Mouse (Mus musculus): ENCODE results near the gene Hamp. TPM values are rescaled to one million over a fixed set of nuclear protein-coding genes. Genes with fewer than 3 reads are reported as not detected.
"Not testable (repeated sequence)": the region's sequence is repeated elsewhere in the genome, so short reads cannot be mapped to it uniquely, and the experiment has no call there.

Gene Hamp
- polyA plus RNA-seq, 1 experiment from 2014 or later = not detected

DNA sequence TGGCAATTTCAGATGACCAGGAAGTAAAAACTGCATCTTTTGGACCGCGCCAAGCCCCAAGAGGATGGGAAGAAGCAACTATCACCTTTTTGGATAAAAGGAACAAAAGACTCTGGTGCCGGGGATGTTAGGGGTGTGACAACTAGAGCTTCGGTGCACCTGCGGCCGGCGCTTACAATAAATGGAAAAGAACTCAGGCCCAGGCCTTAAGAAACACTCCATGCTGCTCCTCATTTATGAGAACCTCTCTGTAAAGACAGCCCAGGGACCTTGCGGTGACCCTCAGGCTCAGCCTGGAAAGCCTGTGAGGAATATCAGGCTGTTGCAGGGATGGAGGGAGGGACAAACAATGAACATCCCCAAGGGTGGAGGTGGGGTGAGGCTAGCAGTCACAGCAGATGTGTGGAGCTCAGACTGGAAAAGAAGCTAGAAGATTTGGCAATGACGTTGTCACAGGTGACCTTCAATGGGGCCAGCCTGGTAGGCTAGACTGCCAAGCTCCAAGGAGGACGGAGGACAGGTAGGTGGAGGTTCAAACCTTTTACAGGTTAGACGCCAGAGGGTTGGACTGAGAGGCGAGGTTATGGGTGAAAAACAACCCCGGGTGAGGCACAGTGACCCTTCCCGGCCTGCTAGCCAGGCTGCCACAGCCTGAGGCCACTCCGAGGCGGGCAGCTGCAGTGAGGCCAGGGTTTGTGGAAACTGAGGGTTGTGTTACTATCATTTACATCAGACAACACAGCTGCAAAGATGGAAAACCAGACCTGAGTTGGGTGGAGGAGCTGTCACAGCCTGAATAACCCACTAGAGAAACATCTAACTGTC, 8.8 kb upstream of the Hamp start:
- H3K27ac ChIP-seq (ENCODE audit: low read depth, low read length) = no peak overlapping the region
- H3K4me3 ChIP-seq (ENCODE audit: low read depth, low read length) = no peak overlapping the region
- H3K4me1 ChIP-seq (ENCODE audit: control insufficient read depth, insufficient read depth, low read length) = peaks cover 4% of the 10 kb centered on the region; the same call in 1 of the 2 replicates
- ATAC-seq (ENCODE audit: insufficient read depth, low FRiP score, low TSS enrichment) (no peak), DNase-seq (ENCODE audit: low spot score) (no peak)
- H3K4me2 ChIP-seq (ENCODE audit: low read depth) = no peak overlapping the region
- no peaks in the 10 kb centered on the region for H3K9me3 ChIP-seq (ENCODE audit: control insufficient read depth, low read length)
- no peaks in the 10 kb centered on the region for H3K27me3 ChIP-seq (ENCODE audit: control insufficient read depth, insufficient read depth, low read length)
- WGBS = 95% methylated on average over 16 of the region's 16 CpGs
- H3K9ac ChIP-seq (ENCODE audit: low read length) = no peak overlapping the region
- H3K36me3 ChIP-seq (ENCODE audit: control insufficient read depth, insufficient read depth, low read length) = peaks cover 15% of the 10 kb centered on the region

DNA sequence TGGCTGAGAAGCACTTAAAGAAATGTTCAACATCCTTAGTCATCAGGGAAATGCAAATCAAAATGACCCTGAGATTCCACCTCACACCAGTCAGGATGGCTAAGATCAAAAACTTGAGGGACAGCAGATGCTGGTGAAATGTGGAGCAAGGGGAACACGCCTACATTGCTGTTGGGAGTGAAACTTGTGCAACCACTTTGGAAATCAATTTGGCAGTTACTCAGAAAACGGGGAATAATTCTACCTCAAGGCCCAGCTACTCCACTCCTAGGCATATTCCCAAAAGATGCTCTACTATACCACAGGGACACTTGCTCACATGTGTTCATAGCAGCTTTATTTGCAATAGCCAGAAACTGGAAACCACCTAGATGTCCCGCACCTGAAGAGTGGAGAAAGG, 6.1 kb upstream of the Hamp start:
- H3K9ac ChIP-seq (ENCODE audit: low read length); DNase-seq (ENCODE audit: low spot score); ATAC-seq (ENCODE audit: insufficient read depth, low FRiP score, low TSS enrichment); H3K27ac ChIP-seq (ENCODE audit: low read depth, low read length); H3K4me3 ChIP-seq (ENCODE audit: low read depth, low read length); H3K9me3 ChIP-seq (ENCODE audit: control insufficient read depth, low read length); H3K27me3 ChIP-seq (ENCODE audit: control insufficient read depth, insufficient read depth, low read length); H3K4me2 ChIP-seq (ENCODE audit: low read depth); H3K4me1 ChIP-seq (ENCODE audit: control insufficient read depth, insufficient read depth, low read length): not testable (repeated sequence)
- WGBS = 91% methylated on average over 3 of the region's 3 CpGs
- peaks cover 15% of the 10 kb centered on the region for H3K36me3 ChIP-seq (ENCODE audit: control insufficient read depth, insufficient read depth, low read length)

DNA sequence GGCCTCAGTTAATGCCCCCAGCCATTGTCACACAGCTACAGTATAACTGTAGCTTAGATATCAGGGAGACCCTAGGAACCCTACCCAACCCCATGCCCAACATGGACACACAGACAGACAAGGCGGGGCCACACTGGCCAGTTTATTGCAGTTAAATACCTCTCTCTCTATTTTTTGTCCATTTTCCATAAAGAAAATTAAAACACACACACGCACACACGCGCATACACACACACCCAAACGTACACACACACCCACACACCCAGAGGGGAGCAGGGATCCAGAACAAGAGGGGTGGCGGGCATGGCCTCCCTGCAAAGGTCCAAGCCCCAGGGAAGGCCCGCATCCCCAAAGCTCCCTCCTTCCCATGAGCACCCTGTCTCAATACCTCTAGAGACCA, 2.0 kb upstream of the Hamp start:
- Histone ChIP-seq H3K4me2 (ENCODE audit: low read depth) (no peak overlapping the region), H3K27me3 (ENCODE audit: control insufficient read depth, insufficient read depth, low read length) (no peaks in the 10 kb centered on the region), H3K27ac (ENCODE audit: low read depth, low read length) (no peak overlapping the region), H3K9ac (ENCODE audit: low read length) (no peak overlapping the region), H3K4me1 (ENCODE audit: control insufficient read depth, insufficient read depth, low read length) (no peaks in the 10 kb centered on the region), H3K36me3 (ENCODE audit: control insufficient read depth, insufficient read depth, low read length) (peaks cover 3% of the 10 kb centered on the region; the same call in 1 of the 2 replicates), H3K9me3 (ENCODE audit: control insufficient read depth, low read length) (no peaks in the 10 kb centered on the region), H3K4me3 (ENCODE audit: low read depth, low read length) (no peak overlapping the region)
- WGBS = 90% methylated on average over 7 of the region's 7 CpGs
- no peak for DNase-seq (ENCODE audit: low spot score)
- ATAC-seq (ENCODE audit: insufficient read depth, low FRiP score, low TSS enrichment) = no peak

DNA sequence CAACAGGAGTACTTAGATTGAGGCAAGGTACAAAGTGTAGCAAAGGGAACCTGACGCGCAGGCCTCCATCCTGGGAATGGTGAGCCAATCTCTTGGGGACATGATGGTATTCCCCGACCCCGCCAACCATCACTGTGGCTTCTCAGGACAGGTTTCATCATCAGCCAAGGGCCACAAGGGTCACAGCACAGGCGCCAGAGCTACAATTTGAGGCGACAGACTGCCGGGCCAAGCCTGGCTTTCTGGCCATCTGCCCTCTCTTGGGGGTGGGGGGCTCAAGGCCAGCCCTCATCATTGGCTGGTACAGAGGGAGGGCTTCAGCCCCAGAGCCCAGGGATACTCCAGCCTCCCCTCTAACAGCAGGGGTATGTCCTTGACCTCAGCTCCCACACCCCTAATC, 1.6 kb upstream of the Hamp start:
- not testable (repeated sequence) for H3K27ac ChIP-seq (ENCODE audit: low read depth, low read length); H3K4me3 ChIP-seq (ENCODE audit: low read depth, low read length); H3K9me3 ChIP-seq (ENCODE audit: control insufficient read depth, low read length); H3K27me3 ChIP-seq (ENCODE audit: control insufficient read depth, insufficient read depth, low read length); H3K4me1 ChIP-seq (ENCODE audit: control insufficient read depth, insufficient read depth, low read length); ATAC-seq (ENCODE audit: insufficient read depth, low FRiP score, low TSS enrichment); H3K36me3 ChIP-seq (ENCODE audit: control insufficient read depth, insufficient read depth, low read length); DNase-seq (ENCODE audit: low spot score); H3K9ac ChIP-seq (ENCODE audit: low read length); H3K4me2 ChIP-seq (ENCODE audit: low read depth)
- WGBS = 94% methylated on average over 7 of the region's 7 CpGs

DNA sequence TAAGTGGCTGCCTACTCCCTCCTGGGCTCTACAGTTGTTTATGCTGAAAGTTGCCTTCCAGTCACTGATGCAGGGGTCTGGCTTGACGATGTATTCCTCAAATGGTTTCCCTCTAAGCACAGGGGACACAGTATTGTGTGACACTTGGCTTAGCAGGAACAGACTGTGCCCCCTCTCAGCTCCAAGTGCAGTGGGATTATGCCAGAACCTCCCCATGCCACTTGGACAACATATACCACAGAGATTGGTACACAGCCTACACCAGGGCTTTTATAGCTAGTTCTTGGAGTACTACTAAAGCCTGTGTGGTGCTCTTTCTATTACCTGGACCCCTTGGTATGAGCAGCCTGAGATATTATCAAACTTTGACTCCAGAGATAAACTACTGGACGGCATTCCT, 874 bp upstream of the Hamp start:
- H3K9ac ChIP-seq (ENCODE audit: low read length); H3K27ac ChIP-seq (ENCODE audit: low read depth, low read length); H3K4me3 ChIP-seq (ENCODE audit: low read depth, low read length); H3K9me3 ChIP-seq (ENCODE audit: control insufficient read depth, low read length); H3K4me1 ChIP-seq (ENCODE audit: control insufficient read depth, insufficient read depth, low read length); H3K4me2 ChIP-seq (ENCODE audit: low read depth); H3K36me3 ChIP-seq (ENCODE audit: control insufficient read depth, insufficient read depth, low read length); H3K27me3 ChIP-seq (ENCODE audit: control insufficient read depth, insufficient read depth, low read length); DNase-seq (ENCODE audit: low spot score); ATAC-seq (ENCODE audit: insufficient read depth, low FRiP score, low TSS enrichment): not testable (repeated sequence)
- 80% methylated on average over 2 of the region's 2 CpGs for WGBS

DNA sequence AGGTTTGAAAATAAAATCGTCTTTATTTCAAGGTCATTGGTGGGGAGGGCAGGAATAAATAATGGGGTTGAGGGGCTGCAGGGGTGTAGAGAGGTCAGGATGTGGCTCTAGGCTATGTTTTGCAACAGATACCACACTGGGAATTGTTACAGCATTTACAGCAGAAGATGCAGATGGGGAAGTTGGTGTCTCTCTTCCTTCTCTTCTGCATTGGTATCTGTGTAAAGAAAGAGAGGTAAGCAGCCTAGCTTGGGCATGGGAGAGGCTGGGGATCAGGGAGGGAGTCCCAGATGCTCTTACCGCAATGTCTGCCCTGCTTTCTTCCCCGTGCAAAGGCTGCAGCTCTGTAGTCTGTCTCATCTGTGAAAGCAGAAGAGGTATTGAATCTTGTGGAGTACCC, 1.5 kb downstream of the Hamp start:
- H3K36me3 ChIP-seq (ENCODE audit: control insufficient read depth, insufficient read depth, low read length); H3K27me3 ChIP-seq (ENCODE audit: control insufficient read depth, insufficient read depth, low read length); H3K27ac ChIP-seq (ENCODE audit: low read depth, low read length); H3K4me1 ChIP-seq (ENCODE audit: control insufficient read depth, insufficient read depth, low read length); H3K4me3 ChIP-seq (ENCODE audit: low read depth, low read length); H3K4me2 ChIP-seq (ENCODE audit: low read depth); H3K9ac ChIP-seq (ENCODE audit: low read length); H3K9me3 ChIP-seq (ENCODE audit: control insufficient read depth, low read length); ATAC-seq (ENCODE audit: insufficient read depth, low FRiP score, low TSS enrichment); DNase-seq (ENCODE audit: low spot score): not testable (repeated sequence)
- 59% methylated on average over 3 of the region's 3 CpGs for WGBS

DNA sequence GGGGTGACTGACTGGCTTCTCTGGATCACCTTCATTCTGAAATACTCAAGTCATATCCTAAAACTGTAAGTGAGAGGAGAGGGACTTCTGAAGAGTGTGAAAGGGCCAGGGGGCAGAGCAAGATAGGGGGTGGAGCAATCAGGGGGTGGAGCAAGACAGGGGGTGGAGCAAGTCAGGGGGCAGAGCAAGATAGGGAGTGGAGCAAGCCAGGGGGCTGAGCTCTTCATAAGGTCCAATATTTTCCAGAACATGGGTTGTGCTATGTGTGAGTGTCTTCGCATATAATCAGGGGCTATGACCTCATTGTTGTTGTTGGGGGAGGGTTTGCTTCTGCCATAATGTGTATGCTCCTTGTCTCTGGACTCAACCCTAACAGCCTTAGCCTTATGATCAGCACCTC, 3.8 kb downstream of the Hamp start:
- ATAC-seq (ENCODE audit: insufficient read depth, low FRiP score, low TSS enrichment); H3K9ac ChIP-seq (ENCODE audit: low read length); H3K4me3 ChIP-seq (ENCODE audit: low read depth, low read length); H3K4me2 ChIP-seq (ENCODE audit: low read depth); H3K27ac ChIP-seq (ENCODE audit: low read depth, low read length); H3K4me1 ChIP-seq (ENCODE audit: control insufficient read depth, insufficient read depth, low read length); DNase-seq (ENCODE audit: low spot score); H3K9me3 ChIP-seq (ENCODE audit: control insufficient read depth, low read length); H3K27me3 ChIP-seq (ENCODE audit: control insufficient read depth, insufficient read depth, low read length); H3K36me3 ChIP-seq (ENCODE audit: control insufficient read depth, insufficient read depth, low read length): not testable (repeated sequence)
- WGBS = 64% methylated on average over 1 of the region's 1 CpGs

DNA sequence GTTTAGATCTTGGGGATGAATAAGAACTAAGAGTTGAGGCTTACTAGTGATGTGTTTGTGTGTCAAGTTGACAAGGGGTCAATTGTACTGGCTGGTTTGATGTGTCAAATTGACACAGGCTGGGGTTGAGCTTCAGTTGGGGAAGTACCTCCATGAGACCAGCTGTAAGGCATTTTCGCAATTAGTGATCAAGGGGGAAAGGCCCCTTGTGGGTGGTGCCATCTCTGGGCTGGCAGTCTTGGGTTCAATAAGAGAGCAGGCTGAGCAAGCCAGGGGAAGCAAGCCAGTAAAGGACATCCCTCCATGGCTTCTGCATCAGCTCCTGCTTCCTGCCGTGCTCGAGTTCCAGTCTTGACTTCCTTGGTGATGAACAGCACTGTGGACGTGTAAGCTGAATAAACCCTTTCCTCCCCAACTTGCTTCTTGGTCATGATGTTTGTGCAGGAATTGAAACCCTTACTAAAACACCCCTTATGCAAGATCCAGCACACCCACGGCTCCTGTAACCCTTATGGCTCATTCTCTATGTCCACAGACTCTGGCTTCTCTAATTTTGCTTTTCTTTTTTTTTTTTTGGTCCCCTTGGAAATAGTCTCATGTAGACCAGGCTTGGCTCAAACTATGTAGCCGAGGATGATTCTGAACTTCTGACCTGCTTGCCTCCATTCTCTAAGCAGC, 8.3 kb downstream of the Hamp start:
- H3K4me1 ChIP-seq (ENCODE audit: control insufficient read depth, insufficient read depth, low read length); H3K4me2 ChIP-seq (ENCODE audit: low read depth); H3K9me3 ChIP-seq (ENCODE audit: control insufficient read depth, low read length); H3K36me3 ChIP-seq (ENCODE audit: control insufficient read depth, insufficient read depth, low read length); H3K9ac ChIP-seq (ENCODE audit: low read length); H3K27ac ChIP-seq (ENCODE audit: low read depth, low read length); H3K27me3 ChIP-seq (ENCODE audit: control insufficient read depth, insufficient read depth, low read length); ATAC-seq (ENCODE audit: insufficient read depth, low FRiP score, low TSS enrichment); DNase-seq (ENCODE audit: low spot score); H3K4me3 ChIP-seq (ENCODE audit: low read depth, low read length): not testable (repeated sequence)
- 82% methylated on average over 6 of the region's 6 CpGs for WGBS

DNA sequence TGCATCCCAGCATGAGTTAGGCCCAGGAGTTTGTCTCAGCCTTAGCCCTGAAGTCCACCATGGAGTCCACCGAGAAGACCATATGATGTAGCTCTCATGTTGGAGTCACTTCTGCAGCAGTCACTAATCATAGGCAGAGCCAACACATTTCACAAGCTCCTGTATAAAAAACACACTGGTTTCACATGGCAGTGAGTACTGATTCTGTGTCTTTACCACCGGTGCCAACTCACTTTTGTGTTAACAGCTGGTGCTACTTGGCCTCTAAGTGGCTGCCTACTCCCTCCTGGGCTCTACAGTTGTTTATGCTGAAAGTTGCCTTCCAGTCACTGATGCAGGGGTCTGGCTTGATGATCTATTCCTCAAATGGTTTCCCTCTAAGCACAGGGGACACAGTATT, 19.3 kb downstream of the Hamp start, which contains the start of gene Hamp2:
Hamp2 (minus strand) TSS at position 101 of the 400 bp plus-strand sequence.
- H3K9ac ChIP-seq (ENCODE audit: low read length) = not testable (repeated sequence)

More for the DNA sequence above, 19.3 kb downstream of the Hamp start, which contains the start of gene Hamp2:
- H3K4me1 ChIP-seq (ENCODE audit: control insufficient read depth, insufficient read depth, low read length); H3K9me3 ChIP-seq (ENCODE audit: control insufficient read depth, low read length); H3K27me3 ChIP-seq (ENCODE audit: control insufficient read depth, insufficient read depth, low read length); H3K27ac ChIP-seq (ENCODE audit: low read depth, low read length); H3K36me3 ChIP-seq (ENCODE audit: control insufficient read depth, insufficient read depth, low read length); H3K4me3 ChIP-seq (ENCODE audit: low read depth, low read length); DNase-seq (ENCODE audit: low spot score); ATAC-seq (ENCODE audit: insufficient read depth, low FRiP score, low TSS enrichment); H3K4me2 ChIP-seq (ENCODE audit: low read depth): not testable (repeated sequence)
- WGBS = 92% methylated on average over 2 of the region's 2 CpGs
